Mouse (Mus musculus): ENCODE data around the gene Dnah2.

DNA sequence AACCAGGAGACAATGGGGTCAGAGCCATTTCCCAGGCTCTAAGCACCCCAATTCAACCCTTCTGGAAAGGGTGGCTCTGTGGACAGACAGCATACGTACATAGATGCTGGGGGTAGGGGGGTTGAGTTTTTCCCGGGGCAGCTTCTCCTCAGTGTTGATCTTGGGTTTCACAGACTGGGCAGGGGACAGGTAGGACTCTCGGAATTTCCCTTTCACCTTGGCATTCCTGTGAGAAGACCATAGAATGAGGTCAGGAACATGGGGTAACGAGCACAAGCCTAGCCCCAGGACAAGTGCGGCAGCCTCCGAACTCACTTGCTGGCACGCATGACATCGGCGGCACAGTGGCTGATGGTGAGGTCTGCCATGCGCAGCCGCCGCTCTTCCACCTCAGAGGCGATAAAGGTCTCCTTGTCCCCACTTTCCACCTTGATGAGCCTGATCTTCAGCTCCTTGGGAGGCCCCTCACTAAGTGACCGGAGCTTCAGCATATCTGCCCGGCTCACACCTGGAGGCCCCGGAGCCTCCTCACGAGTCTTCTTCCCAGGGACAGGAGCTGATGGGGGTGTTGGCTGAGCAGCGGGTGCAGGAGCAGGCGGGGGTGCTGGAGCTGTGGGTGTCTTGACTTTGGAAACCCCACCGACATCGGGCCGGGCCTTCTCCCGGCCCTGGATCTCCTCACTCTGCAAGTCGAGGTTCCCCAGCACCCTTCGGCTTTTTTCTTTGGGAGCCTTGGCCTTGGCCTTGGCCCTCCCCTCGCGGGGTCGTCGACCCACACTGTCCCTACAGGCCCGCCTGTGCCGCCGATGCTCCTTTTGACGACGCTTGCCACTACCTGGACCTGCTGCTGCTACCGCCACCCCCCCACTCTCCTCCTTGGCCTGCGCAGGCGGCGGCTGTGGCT is 145.0 kb downstream of the Dnah2 start:
- TF ChIP-seq CTCF (IDR thresholded peaks at IDR 0.05; ENCODE audit: control insufficient read depth, insufficient read depth, insufficient read length) (no peak), USF1 (IDR thresholded peaks at IDR 0.05; ENCODE audit: low read depth) (no peak), MYOD1 (IDR thresholded peaks at IDR 0.05; ENCODE audit: control insufficient read depth, insufficient read length, low read depth) (no peak), MAX (IDR thresholded peaks at IDR 0.05) (no peak), MYOG (IDR thresholded peaks at IDR 0.05; ENCODE audit: control insufficient read depth, extremely low read depth, insufficient read length) (no peak), FOSL1 (IDR thresholded peaks at IDR 0.05; ENCODE audit: insufficient read depth, low read length, poor library complexity, severe bottlenecking) (no peak)

Measured in C2C12 (cell line).